Mouse (Mus musculus) embryonic facial prominence, embryonic 13.5 days (tissue): ENCODE measurements at regions not wholly inside any gene's neighbourhood (a gene's known extent, or its start where the extent isn't known, plus 50 kb on each side); places are given as distances from the start of the nearest gene placed in this dataset.

Experiments
- ATAC-seq: fragments of 200-750 bp; cut with Nextera tagmentation; 2 replicates; pipeline ENCODE4 v1.8.0; 2017; ENCODE audit warnings: low read depth; ENCODE audit not compliant: insufficient number of reproducible peaks, insufficient read depth, low FRiP score, low TSS enrichment
- H3K27ac ChIP-seq: fragments of 300-500 bp; sonication (generic); 2 replicates; pipeline ENCODE4 v1.5.1; 2015; ENCODE audit warnings: moderate library complexity, mild to moderate bottlenecking, inconsistent platforms
- H3K27me3 ChIP-seq: fragments of 300-500 bp; sonication (generic); 2 replicates; pipeline ENCODE4 v1.6.1; 2015; ENCODE audit warnings: mild to moderate bottlenecking, inconsistent platforms
- H3K36me3 ChIP-seq: fragments of 300-500 bp; sonication (generic); 2 replicates; pipeline ENCODE4 v1.6.1; 2015; ENCODE audit warnings: mild to moderate bottlenecking, inconsistent platforms
- H3K4me1 ChIP-seq: fragments of 300-500 bp; sonication (generic); 2 replicates; pipeline ENCODE4 v1.6.1; 2015; ENCODE audit warnings: inconsistent platforms
- H3K4me2 ChIP-seq: fragments of 300-500 bp; sonication (generic); 2 replicates; pipeline ENCODE4 v1.6.1; 2015; ENCODE audit warnings: moderate library complexity, mild to moderate bottlenecking, inconsistent platforms
- H3K4me3 ChIP-seq: fragments of 300-500 bp; sonication (generic); 2 replicates; pipeline ENCODE4 v1.5.1; 2015; ENCODE audit warnings: mild to moderate bottlenecking, inconsistent platforms
- H3K9ac ChIP-seq: fragments of 300-500 bp; sonication (generic); 2 replicates; pipeline ENCODE4 v1.6.1; 2015; ENCODE audit warnings: mild to moderate bottlenecking, inconsistent platforms
- H3K9me3 ChIP-seq: fragments of 300-500 bp; sonication (generic); 2 replicates; pipeline ENCODE4 v1.6.1; 2016; ENCODE audit warnings: inconsistent platforms
- WGBS: fragments of 180-500 bp; shearing (Covaris S2); methylation state at CpG from one replicate; pipeline ENCODE4 v1.1.7; 2015; ENCODE audit warnings: mixed read lengths; 5-methylcytosine and 5-hydroxymethylcytosine counted together

DNA sequence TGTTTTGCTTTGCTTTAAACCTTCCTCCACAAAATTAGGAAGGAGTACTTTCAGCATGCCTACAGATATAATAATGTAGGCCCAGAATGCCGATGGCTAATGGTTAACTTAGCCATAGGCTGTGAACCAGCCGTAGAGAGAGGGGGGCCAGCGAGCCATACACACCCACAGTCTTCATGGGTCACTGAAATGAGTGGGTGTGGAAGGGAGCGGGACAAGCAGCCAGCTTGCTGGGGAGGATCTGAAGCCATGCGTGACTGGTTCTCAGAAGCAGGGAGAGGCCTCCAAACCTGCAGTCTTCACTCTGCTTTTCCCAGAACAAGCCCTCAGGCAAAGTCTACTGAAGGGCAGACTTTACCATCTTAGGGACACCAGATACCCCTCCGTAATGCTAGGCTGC lies 50.8 kb upstream of the Ptpn13 start:
- WGBS: 69% methylated on average over 6 of the region's 6 CpGs
- Histone ChIP-seq H3K36me3 (no peaks in the 10 kb centered on the region), H3K9me3 (no peaks in the 10 kb centered on the region), H3K9ac (no peak overlapping the region), H3K4me3 (no peak overlapping the region), H3K27me3 (0 out of 2 replicates have a peak, but pooled peaks cover 4% of the 10 kb centered on the region), H3K4me1 (peaks cover 8% of the 10 kb centered on the region), H3K27ac (no peak overlapping the region), H3K4me2 (no peak overlapping the region)
- no peak for ATAC-seq

DNA sequence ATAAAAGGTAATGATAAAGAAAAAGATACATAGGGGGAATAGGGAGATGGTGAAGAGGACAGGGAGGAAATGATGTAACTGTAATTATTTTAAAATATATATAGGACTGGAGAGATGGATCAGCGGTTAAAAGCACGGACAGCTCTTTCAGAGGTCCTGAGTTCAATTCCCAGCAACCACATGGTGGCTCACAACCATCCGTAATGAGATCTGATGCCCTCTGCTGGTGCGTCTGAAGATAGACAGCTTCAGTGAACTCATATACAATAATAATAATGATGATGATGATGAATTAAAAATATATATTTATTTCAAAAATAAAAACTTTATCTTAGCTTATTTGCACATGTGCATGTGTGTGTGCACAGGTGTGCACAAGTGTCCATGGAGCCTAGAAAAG lies 51.9 kb upstream of the Ptpn13 start:
- no peak overlapping the region for H3K4me3 ChIP-seq
- no peaks in the 10 kb centered on the region for H3K27me3 ChIP-seq
- 90% methylated on average over 4 of the region's 4 CpGs for WGBS
- H3K9ac ChIP-seq: no peak overlapping the region
- H3K36me3 ChIP-seq: no peaks in the 10 kb centered on the region
- no peaks in the 10 kb centered on the region for H3K9me3 ChIP-seq
- no peak overlapping the region for H3K27ac ChIP-seq
- peaks cover 8% of the 10 kb centered on the region for H3K4me1 ChIP-seq
- no peak for ATAC-seq
- H3K4me2 ChIP-seq: no peak overlapping the region

DNA sequence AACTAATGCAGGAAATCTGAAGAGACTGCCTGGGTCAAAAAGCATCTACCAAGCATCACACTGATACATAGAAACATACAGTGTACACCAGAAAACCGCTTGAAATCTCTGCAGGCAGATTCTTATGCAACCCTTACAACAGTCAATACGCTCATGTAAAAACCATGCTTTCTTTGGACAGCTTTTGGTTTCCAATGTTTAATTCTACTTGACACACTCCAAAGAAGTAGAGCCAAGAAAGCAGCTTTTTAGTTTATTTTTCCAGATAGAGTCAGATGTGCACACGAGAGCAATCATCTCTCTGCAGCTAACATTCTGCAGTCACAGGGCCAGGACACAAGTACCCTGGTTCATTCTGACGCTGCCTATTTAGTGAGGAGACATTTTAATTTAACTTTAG lies 54.5 kb upstream of the Ptpn13 start:
- H3K27ac ChIP-seq: no peak overlapping the region
- no peaks in the 10 kb centered on the region for H3K9me3 ChIP-seq
- no peak overlapping the region for H3K9ac ChIP-seq
- no peak overlapping the region for H3K4me2 ChIP-seq
- 65% methylated on average over 4 of the region's 4 CpGs for WGBS
- H3K27me3 ChIP-seq: no peaks in the 10 kb centered on the region; the same call in 1 of the 2 replicates
- H3K4me1 ChIP-seq: peaks cover 8% of the 10 kb centered on the region
- no peaks in the 10 kb centered on the region for H3K36me3 ChIP-seq
- no peak overlapping the region for H3K4me3 ChIP-seq
- ATAC-seq: no peak

DNA sequence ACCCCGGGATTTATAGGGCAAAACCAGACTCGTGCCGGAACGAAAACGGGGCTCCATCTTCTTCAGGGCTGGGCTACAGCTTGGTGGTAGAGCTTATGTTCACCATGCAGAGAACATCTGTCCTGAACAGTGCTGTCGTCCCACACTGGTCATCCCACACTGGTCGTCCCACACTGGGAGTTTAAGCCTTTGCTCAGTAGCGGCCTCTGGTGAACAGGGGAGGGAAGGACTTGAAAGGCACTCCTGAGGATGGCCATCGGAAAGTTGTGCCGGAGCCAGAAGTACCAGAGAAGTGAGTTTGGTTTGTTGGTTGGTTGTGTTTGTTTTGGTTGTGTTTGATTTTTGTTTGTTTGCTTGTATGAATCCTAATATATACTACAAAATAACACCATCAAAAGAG lies 56.0 kb upstream of the Ptpn13 start:
- H3K27ac ChIP-seq: no peak overlapping the region
- no peak for ATAC-seq
- H3K9me3 ChIP-seq: no peaks in the 10 kb centered on the region
- H3K27me3 ChIP-seq: peaks cover 3% of the 10 kb centered on the region; the same call in 1 of the 2 replicates
- H3K36me3 ChIP-seq: no peaks in the 10 kb centered on the region
- H3K4me3 ChIP-seq: no peak overlapping the region
- H3K4me2 ChIP-seq: no peak overlapping the region
- H3K4me1 ChIP-seq: peaks cover 16% of the 10 kb centered on the region
- 75% methylated on average over 10 of the region's 10 CpGs for whole genome bisulfite sequencing
- no peak overlapping the region for H3K9ac ChIP-seq

DNA sequence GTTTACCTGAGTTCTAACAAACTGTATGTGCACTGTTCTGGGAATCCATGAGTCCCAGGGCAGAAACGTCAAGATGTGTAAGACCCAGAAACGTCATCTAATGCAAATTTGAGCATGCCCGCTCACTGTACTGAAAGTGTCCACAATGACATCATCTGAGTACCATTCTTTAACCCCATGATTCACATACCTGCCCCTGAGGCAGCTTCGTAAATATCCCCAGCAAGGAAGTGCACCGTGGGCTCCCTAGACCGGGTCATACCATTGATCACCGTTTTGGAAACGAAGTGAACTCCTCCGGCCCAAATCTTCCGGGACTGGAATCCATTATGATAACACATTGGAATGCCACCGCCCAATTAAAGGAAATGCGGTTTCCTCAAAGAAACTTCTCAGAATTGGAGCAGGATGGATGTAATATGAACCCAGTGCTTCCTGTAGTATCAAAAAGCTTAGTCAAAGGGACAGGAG lies 57.8 kb upstream of the Ptpn13 start:
- Histone ChIP-seq H3K36me3 (no peaks in the 10 kb centered on the region), H3K27ac (no peak overlapping the region), H3K4me1 (peaks cover 16% of the 10 kb centered on the region), H3K4me3 (no peak overlapping the region), H3K9me3 (no peaks in the 10 kb centered on the region), H3K9ac (no peak overlapping the region), H3K4me2 (0 out of 2 replicates have a peak overlapping the region, but pooled peaks have one; percentile 12), H3K27me3 (peaks cover 6% of the 10 kb centered on the region; the same call in 1 of the 2 replicates)
- ATAC-seq: no peak
- WGBS: 15% methylated on average over 12 of the region's 12 CpGs

DNA sequence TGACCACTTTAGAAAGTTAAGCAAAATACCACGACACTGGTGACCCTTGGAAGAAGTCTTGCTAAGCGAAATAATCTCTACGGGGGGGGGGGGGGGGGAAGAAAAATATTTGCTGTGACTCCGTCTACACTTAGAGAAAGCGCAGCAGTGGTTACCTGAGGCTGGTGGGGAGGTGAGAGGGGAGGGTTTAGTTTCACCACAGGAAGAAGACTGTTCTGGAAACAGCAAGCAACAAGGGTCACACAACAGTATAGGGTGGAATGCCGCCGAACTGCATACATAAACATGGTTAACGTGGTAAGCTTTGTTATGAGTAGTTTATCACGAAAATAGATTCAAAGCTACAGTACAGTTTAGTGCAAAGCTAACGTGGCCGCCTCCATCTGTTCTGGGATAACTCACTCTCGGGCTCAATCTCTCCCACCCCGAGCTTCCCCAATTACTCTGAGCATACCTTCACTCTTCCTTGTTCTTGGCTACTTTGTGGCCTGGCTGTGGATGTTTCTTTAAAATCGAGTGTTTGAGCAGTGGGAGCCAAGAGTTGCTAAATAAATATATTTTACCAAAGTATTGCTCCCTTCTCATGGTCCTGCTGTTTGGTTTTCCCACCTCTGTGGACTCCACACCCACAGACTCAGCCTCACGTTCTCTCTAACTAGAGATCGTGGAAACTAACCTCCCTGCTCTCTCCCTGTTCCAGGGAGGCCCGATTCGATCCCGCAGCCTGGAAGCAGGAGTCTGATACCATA lies 59.1 kb upstream of the Ptpn13 start:
- Histone ChIP-seq H3K4me2 (no peak overlapping the region), H3K4me1 (peaks cover 16% of the 10 kb centered on the region), H3K9me3 (no peaks in the 10 kb centered on the region), H3K9ac (no peak overlapping the region), H3K27ac (no peak overlapping the region), H3K4me3 (no peak overlapping the region), H3K36me3 (no peaks in the 10 kb centered on the region), H3K27me3 (peaks cover 6% of the 10 kb centered on the region; the same call in 1 of the 2 replicates)
- WGBS: 90% methylated on average over 19 of the region's 19 CpGs
- no peak for ATAC-seq

DNA sequence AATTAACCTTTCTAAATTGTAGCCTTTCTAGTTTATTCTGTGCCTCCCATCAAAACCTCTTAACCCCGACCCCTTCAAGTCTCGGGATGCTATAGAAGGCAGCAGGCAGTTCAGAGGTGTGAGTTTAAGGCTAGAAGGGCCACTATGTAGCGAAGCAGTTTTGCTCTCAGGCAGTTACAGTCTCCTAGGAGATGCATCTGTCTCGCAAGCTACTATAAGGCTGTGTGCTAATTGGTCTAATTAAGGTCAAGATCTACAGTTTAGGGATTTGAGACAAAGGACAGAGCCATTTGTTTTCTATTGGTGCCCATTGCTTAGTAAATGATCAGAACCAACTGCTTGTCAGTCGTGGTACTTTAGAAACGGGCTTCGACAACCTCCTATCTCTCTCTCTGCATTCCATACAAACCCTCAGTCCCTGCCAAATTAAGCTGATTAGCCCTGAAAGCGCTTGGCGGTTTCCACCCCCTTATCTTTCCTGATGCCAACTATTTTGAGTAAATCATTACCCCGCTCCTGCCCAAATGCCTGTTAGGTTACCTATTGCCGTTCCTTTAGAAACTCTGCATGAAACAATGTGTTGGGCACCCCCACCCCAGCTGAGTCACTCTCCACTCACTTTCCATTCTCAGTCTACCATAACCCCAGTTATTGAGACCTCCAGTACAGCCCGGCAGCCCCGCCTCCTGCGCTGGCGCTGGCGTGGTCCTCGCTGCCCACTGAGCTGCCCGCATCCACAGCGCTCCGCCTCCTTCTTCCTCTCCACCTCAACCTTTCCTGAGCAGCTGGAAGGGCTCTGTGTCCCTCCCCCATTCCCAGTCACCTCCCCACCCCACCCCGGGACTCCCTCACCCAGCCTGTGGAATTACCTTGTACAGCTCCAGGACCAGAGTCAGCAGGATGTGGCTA lies 59.9 kb upstream of the Ptpn13 start:
- peaks cover 6% of the 10 kb centered on the region; the same call in 1 of the 2 replicates for H3K27me3 ChIP-seq
- H3K4me3 ChIP-seq: no peak overlapping the region
- ATAC-seq: no peak
- peaks cover 16% of the 10 kb centered on the region for H3K4me1 ChIP-seq
- 76% methylated on average over 21 of the region's 21 CpGs for WGBS
- no peak overlapping the region for H3K4me2 ChIP-seq
- H3K27ac ChIP-seq: no peak overlapping the region
- no peaks in the 10 kb centered on the region for H3K9me3 ChIP-seq
- H3K36me3 ChIP-seq: no peaks in the 10 kb centered on the region
- no peak overlapping the region for H3K9ac ChIP-seq

DNA sequence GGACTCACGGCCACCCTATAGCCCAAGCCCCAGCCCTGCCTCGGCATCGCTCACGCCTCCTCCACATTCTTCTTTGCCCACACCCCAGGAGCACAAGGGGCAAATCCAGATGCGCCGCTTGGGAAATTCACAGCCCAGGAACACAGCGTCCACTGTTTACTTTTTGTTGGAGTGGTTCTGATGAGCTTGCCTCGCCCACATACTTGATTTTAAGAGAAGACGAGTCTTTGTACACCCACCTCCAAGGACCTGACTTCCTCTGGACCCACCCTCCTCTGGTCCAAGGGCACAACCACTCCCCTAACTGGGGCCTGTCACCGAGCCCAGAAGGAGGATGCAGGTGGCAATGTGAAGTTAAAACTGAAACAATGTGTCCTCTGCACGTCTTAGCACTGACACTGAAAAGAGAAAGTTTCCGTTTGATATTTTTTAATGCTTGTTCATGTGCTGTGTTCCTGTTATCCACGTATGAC lies 64.2 kb upstream of the Ptpn13 start:
- Histone ChIP-seq H3K4me2 (no peak overlapping the region), H3K9me3 (no peaks in the 10 kb centered on the region), H3K4me1 (peaks cover 8% of the 10 kb centered on the region; the same call in 1 of the 2 replicates), H3K27me3 (0 out of 2 replicates have a peak, but pooled peaks cover 6% of the 10 kb centered on the region), H3K9ac (no peak overlapping the region), H3K4me3 (no peak overlapping the region), H3K36me3 (no peaks in the 10 kb centered on the region), H3K27ac (no peak overlapping the region)
- ATAC-seq: no peak
- 82% methylated on average over 13 of the region's 13 CpGs for WGBS

DNA sequence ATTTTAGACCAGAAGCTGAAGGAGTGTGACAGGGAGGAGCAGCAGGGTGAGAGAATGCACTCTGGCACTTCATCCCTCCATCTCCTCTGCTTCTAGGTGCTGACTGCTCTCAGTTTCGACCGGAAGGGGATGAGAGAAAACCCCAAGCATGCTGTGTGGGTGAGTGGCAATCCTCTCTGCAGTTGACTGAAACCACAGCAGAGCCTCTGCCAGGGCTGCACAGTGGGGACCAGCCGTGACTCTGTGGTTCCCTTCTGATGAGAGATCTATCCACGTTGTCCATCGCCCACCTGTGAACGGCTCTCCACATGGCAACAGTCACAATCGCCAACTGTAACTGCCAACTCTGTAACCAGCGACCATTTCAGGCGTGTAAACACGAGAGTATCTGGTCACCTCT lies 64.6 kb upstream of the Ptpn13 start:
- 78% methylated on average over 10 of the region's 10 CpGs for WGBS
- Histone ChIP-seq H3K9ac (no peak overlapping the region), H3K4me2 (no peak overlapping the region)

DNA sequence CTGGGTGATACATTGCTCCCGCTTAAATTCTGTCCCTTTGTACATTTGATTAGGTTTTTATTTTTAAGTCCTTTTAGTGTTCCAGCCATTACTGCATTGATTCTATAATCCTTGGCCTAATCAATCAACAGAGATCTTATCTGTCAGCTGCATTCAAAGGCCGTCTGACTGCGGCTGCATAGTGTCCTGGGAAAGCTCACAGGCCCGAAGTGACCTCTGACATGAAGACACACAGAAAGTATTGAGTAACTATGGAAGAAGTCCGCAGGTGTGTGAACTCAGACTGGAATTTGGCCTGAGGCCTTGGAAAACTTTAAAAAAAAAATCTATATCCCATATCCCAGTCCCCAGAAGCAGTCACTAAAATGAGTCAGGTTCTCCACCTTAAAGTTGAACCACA lies 67.4 kb upstream of the Ptpn13 start:
- Histone ChIP-seq H3K27ac (no peak overlapping the region), H3K9me3 (no peaks in the 10 kb centered on the region), H3K9ac (no peak overlapping the region), H3K36me3 (no peaks in the 10 kb centered on the region), H3K27me3 (peaks cover 10% of the 10 kb centered on the region; the same call in 1 of the 2 replicates), H3K4me3 (no peak overlapping the region), H3K4me1 (0 out of 2 replicates have a peak, but pooled peaks cover 3% of the 10 kb centered on the region), H3K4me2 (no peak overlapping the region)
- WGBS: 68% methylated on average over 5 of the region's 5 CpGs
- no peak for ATAC-seq

More for the DNA sequence above, 64.6 kb upstream of the Ptpn13 start:
- 0 out of 2 replicates have a peak, but pooled peaks cover 6% of the 10 kb centered on the region for H3K27me3 ChIP-seq
- peaks cover 10% of the 10 kb centered on the region; the same call in 1 of the 2 replicates for H3K4me1 ChIP-seq
- H3K4me3 ChIP-seq: no peak overlapping the region
- no peak for ATAC-seq
- H3K9me3 ChIP-seq: no peaks in the 10 kb centered on the region
- H3K36me3 ChIP-seq: no peaks in the 10 kb centered on the region
- no peak overlapping the region for H3K27ac ChIP-seq

DNA sequence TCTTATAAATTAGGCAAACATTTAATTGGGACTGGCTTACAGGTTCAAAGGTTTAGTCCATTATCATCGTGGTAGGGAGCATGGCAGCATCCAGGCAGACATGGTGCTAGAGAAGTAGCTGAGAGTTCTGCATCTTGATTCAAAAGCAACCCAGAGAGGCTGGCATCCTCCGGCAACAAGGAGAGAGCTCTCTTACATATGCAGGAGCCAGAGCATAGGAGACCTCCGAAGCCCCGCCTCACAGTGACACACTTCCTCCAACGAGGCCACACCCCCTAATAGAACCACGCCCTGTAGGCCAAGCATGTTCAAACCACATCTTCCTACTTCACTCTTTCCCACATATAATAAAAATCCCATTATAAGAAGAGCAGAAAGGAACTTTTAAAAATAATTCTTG lies 68.5 kb upstream of the Ptpn13 start:
- H3K4me2 ChIP-seq: peak overlapping the region; percentile 52
- WGBS: 55% methylated on average over 6 of the region's 6 CpGs
- peaks cover 6% of the 10 kb centered on the region for H3K9me3 ChIP-seq
- peak overlapping the region; percentile 30 for H3K4me3 ChIP-seq
- H3K4me1 ChIP-seq: 0 out of 2 replicates have a peak, but pooled peaks cover 3% of the 10 kb centered on the region
- H3K27me3 ChIP-seq: peaks cover 10% of the 10 kb centered on the region; the same call in 1 of the 2 replicates
- no peak overlapping the region for H3K27ac ChIP-seq
- no peak overlapping the region for H3K9ac ChIP-seq
- ATAC-seq: 0 out of 2 replicates have a peak, but pooled peaks have one; percentile 32
- H3K36me3 ChIP-seq: no peaks in the 10 kb centered on the region
